Mouse (Mus musculus) layer of hippocampus, adult 8-10 months (tissue): ENCODE measurements at regions not wholly inside any gene's neighbourhood (a gene's known extent, or its start where the extent isn't known, plus 50 kb on each side); places are given as distances from the start of the nearest gene placed in this dataset.

Experiments used
- DNase-seq, 2 experiments: peaks; one replicate each; pipeline ENCODE4 v3.0.0; 2022; ENCODE audit warnings: low spot score in 2 of 2

GRCm38 (mm10) chr7:72501431-72501830 lies 195.0 kb upstream of the Mctp2 start:
- no peak for DNase-seq

GRCm38 (mm10) chr7:72503756-72504155 lies 197.3 kb upstream of the Mctp2 start:
- DNase-seq: no peak

GRCm38 (mm10) chr7:72504268-72504667 lies 197.9 kb upstream of the Mctp2 start:
- DNase-seq: peak in 1 of 2 experiments; percentile 13

- DNase-seq: no peak
Observed at GRCm38 (mm10) chr7:72505732-72506460, 199.5 kb upstream of the Mctp2 start.

GRCm38 (mm10) chr7:72507946-72508345 lies 201.5 kb upstream of the Mctp2 start:
- no peak for DNase-seq

DNA sequence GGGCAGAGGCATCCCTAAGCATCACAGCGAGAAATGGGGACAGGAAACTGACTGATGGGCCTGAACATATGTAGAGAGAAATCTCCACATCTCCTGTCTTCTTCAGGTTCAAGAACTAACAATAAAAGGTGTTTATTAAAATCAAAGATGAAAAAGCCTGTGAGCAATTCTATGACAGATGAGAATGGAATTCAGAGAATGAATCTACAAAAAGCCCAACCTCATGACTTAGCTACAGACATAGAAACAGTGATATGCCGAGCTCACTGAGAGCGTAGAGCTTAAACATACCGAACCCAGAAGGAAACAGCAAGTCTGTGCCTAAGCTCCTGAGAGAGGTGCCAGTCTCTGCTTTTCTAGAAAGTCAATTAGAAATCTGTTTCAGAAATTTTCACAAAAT lies 203.7 kb upstream of the Mctp2 start:
- DNase-seq: no peak

- no peak for DNase-seq
Observed at GRCm38 (mm10) chr7:72513446-72513845, 207.0 kb upstream of the Mctp2 start.

DNA sequence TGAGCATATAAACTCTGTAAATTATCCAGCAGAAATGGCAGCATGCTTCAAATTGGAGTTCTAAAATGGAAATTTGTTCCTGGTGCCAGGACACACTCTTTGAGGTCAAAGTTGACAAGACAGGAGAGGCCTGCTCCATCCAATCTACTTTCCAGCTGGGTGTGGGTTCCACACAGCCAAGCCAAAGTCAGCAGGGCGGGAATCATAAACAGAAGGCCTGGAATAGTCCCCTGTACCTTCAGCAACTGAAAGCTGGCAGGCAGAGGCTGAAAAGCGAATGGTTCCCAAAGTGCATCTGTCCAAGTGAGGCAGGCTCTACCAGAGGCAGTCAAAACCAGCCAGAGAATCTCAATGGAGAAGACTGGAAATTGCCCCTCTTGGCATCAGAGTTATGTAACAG lies 208.4 kb upstream of the Mctp2 start:
- no peak for DNase-seq

GRCm38 (mm10) chr7:72518421-72518972 lies 212.1 kb upstream of the Mctp2 start:
- DNase-seq: no peak

DNA sequence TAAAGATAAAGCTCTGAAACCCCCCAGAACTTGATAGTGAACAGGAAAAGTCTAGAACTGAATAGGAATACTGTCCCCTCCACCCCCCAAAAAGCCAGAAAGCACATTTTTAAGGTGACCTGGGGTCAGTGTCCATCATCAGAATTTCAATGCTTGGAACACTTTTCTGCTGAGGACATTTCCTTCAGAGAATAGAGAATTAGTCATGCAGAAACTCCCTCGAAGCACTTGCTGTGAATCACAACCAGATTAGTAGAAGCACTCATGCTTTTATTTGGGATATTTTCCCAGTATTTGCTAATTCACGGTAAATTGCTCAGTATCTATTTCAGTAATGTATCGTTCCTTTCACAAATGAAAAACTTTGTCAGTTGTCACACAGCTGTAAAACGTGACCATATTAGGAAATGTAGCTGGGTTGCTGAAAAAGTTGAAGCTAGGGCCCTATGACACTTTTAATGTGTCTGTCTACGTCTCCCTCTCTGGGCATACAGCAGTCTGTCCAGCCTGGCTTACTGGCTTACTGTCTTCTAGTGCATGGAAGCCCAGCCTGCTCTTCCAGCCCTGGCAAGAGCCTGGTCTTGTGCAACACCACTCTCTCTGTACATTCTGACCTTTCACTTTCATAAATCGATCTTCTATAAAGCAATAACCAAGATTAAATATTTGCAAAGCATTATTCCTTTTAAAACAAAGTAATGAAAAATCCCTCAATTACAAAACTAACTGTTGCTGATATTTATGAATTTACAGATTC lies 213.1 kb upstream of the Mctp2 start:
- DNase-seq: no peak

- DNase-seq: no peak
Observed at GRCm38 (mm10) chr7:72528873-72529272, 222.5 kb upstream of the Mctp2 start.

- no peak for DNase-seq
Observed at GRCm38 (mm10) chr7:72538288-72538687, 231.9 kb upstream of the Mctp2 start.

DNA sequence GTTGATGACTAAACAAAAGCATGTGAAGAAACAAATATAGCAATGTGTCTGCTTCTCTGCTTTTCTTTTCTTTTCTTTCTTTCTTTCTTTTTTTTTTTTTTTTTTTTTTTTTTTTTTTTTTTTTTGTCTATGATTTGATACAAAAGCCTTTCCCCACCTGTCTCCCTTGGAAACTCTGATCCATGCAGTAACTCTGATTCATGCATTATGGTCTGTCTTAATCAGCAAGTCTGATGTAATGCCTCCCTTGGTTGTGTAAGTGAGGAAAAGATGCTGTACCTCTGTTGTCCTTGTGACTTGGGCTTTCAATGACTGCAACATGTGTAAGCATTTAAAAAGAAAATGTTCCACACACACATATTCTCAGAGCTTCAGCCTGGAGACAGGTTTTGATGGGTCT lies 233.5 kb upstream of the Mctp2 start:
- DNase-seq: no peak

GRCm38 (mm10) chr7:72541521-72542478 lies 235.4 kb upstream of the Mctp2 start:
- DNase-seq: peak in 1 of 2 experiments; percentile 6

DNA sequence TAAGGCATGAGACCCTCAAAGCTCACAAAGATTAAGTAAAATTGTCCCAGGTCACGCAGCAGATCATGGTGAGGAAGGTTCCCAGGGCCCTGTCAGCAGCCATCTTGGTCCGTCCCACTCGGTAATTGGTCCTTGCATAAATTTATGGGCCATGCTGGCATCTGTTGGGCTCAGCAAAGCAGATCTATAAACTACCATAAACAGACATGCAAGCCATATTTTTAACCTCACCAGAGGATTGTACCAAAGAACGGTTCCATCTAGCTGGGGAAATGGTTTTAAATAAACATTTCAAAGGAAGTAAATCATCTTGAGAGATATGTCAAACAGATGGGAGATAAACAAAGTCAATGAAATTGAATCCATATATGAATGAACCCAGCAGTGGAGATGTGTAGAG lies 237.1 kb upstream of the Mctp2 start:
- no peak for DNase-seq

DNA sequence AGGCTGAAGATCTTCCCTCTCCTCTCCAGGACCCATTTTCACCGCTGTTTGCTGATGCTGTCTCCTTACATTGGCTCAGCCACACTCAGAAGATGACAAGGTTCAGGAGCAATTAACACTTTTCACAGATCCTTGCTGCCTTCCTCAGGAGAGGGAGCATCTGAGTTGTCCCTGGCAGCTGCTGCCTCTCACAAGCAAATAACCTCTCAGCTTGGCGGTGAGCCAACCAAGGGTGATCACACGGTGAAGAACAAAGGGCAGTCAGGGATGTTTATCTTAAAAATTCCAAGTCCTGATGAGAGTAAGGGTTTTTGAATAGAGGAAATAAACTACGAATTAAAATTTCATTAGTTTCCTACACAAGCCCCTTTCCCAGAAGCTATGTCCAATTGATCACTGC lies 237.5 kb upstream of the Mctp2 start:
- no peak for DNase-seq

DNA sequence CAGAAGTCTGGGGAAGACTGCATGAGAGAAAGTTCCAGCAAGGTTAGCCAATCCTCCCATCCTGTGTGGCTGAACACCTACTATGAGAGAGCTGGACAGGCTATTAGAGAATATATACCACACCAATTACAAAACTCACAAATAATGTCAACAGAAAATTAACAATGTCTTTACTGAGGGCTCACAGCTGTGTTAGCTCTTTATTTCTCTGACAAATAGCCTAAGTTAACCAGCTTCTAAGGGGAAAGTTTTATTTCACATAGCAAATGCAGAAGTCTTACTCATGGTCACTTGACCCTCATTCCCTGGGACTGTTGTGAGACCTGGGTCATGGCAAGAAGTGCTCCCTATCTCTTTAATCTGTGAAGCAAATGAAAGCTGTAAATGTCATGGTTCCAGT lies 261.0 kb upstream of the Mctp2 start:
- no peak for DNase-seq

GRCm38 (mm10) chr7:72569177-72569576 lies 262.8 kb upstream of the Mctp2 start:
- no peak for DNase-seq

DNA sequence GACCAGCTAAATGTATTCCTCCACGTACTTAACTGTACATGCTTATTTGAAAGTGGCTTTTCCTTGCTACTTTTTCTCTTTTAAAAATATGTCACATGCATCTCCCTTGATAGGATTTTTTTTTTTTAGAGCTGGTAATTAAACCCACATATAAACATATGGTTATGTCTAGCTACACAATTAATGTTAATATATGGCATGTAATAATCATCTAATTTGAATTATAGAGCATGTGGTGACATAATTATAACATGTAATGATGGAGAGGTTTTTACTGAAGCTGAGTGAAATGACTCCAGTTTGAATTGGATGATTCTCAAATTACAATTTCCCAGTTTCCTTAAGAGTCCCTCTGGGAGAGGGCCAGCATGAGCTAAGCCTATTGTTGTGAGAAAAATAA lies 267.9 kb upstream of the Mctp2 start:
- no peak for DNase-seq

DNA sequence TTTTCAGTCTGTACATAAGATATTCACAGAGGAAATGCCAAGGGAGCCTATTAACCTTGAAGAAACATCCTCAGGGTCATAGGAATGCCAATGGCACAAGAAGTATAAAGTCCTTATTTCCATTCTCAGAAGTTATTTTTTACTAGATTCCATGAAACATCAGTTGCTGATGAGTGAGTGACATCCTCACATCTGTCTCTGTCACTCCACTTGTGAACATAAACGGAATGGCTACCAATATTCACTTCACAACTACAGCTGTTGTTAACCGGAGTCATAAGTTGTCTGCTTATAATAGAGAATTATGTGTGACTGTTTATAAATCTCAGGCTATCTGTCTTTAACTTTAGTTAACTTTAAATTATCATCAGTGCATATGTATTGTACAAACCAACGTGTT lies 278.0 kb upstream of the Mctp2 start:
- DNase-seq: no peak

DNA sequence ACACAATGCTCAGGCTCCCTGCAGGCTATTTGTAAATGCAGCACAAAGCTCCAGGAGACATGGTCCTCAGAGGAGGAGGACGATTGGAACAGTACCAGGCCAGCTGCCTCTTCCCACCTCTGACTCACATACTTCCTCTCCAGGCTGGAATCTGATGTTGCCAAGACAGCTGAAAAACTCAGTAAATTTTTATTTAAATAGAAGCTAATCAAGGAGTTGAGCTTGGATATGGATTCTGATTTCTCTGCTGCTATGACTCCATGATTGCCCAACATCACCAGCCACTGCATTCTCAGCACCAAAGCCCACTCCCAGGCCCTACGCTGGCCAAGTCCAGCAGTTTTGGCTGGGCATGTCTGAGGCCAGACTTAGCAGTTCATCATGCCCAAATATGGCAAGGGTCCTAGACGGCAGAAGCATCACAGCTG lies 282.8 kb upstream of the Mctp2 start:
- DNase-seq: peak in 1 of 2 experiments; percentile 11
